Mouse (Mus musculus) liver, embryonic 13.5 days (tissue): ENCODE data around the gene Cap2. TPM values are rescaled to one million over a fixed set of nuclear protein-coding genes. Genes with fewer than 3 reads are reported as not detected.
A peak's percentile ranks its signal among the peaks of the same experiment; 100 is the strongest.

Experiments
- ATAC-seq: fragments of 200-750 bp; cut with Nextera tagmentation; 2 replicates; pipeline ENCODE4 v1.8.0; 2017; ENCODE audit warnings: low read depth, mild to moderate bottlenecking, moderate number of reproducible peaks, moderate library complexity
- DNase-seq: peaks from one replicate; pipeline ENCODE4 v3.0.0; 2022
- H3K27ac ChIP-seq: fragments of 300-500 bp; sonication (generic); 2 replicates; pipeline ENCODE4 v1.5.1; 2015; ENCODE audit warnings: moderate library complexity, mild to moderate bottlenecking, inconsistent platforms
- H3K27me3 ChIP-seq: fragments of 300-500 bp; sonication (generic); 2 replicates; pipeline ENCODE4 v1.6.1; 2015; ENCODE audit warnings: mild to moderate bottlenecking, inconsistent platforms
- H3K36me3 ChIP-seq: fragments of 300-500 bp; sonication (generic); 2 replicates; pipeline ENCODE4 v1.6.1; 2015; ENCODE audit warnings: mild to moderate bottlenecking, inconsistent platforms
- H3K4me1 ChIP-seq: fragments of 300-500 bp; sonication (generic); replicated peaks from 2 replicates; pipeline ENCODE4 v1.6.1; 2015; ENCODE audit warnings: inconsistent platforms
- H3K4me2 ChIP-seq: fragments of 300-500 bp; sonication (generic); 2 replicates; pipeline ENCODE4 v1.6.1; 2015; ENCODE audit warnings: inconsistent platforms, mild to moderate bottlenecking, moderate library complexity
- H3K4me3 ChIP-seq: fragments of 300-500 bp; sonication (generic); replicated peaks from 2 replicates; pipeline ENCODE4 v1.5.1; 2015; ENCODE audit warnings: mild to moderate bottlenecking, inconsistent platforms
- H3K9ac ChIP-seq: fragments of 300-500 bp; sonication (generic); 2 replicates; pipeline ENCODE4 v1.6.1; 2015; ENCODE audit warnings: mild to moderate bottlenecking, inconsistent platforms
- H3K9me3 ChIP-seq: fragments of 300-500 bp; sonication (generic); replicated peaks from 2 replicates; pipeline ENCODE4 v1.6.1; 2016; ENCODE audit warnings: inconsistent platforms
- WGBS: fragments of 180-500 bp; shearing (Covaris S2); methylation state at CpG from one replicate; pipeline ENCODE4 v1.1.7; 2015; ENCODE audit not compliant: insufficient replicate concordance; 5-methylcytosine and 5-hydroxymethylcytosine counted together
- polyA plus RNA-seq: library from polyadenylated mRNA; unstranded; fragments of >200 nt; fragmentation: Nextera tagmentation; extraction: Ambion mirVana; gene quantifications from 2 replicates; pipeline ENCODE4 v1.2.1, GENCODE M21; 2015

Gene Cap2
- polyA plus RNA-seq = 1.9 and 2.0 TPM in 2 replicates

GRCm38 (mm10) chr13:46501800-46502389 lies at the start of gene Cap2:
Gene Cap2 (plus strand): TSS chr13:46501848.
- DNase-seq = peak; percentile 66
- Histone ChIP-seq H3K9me3 (no peaks in the 10 kb centered on the region), H3K27me3 (peaks cover 26% of the 10 kb centered on the region), H3K27ac (no peak within 1 kb of the TSS), H3K4me1 (0 out of 2 replicates have a peak, but pooled peaks cover 11% of the 10 kb centered on the region), H3K36me3 (no peaks in the 10 kb centered on the region), H3K4me3 (peak within 1 kb of the TSS; percentile 52), H3K4me2 (peak within 1 kb of the TSS; percentile 71), H3K9ac (peak within 1 kb of the TSS; percentile 36)
- ATAC-seq = peak; percentile 80
- 1% methylated on average over 36 of the region's 42 CpGs for WGBS

GRCm38 (mm10) chr13:46459546-46459945 lies 42.1 kb upstream of the Cap2 start:
- 74% methylated on average over 10 of the region's 10 CpGs for WGBS
- ATAC-seq = no peak

GRCm38 (mm10) chr13:46462280-46462679 lies 39.4 kb upstream of the Cap2 start:
- Histone ChIP-seq H3K27ac (no peak overlapping the region), H3K4me2 (no peak overlapping the region), H3K27me3 (no peaks in the 10 kb centered on the region), H3K9me3 (no peaks in the 10 kb centered on the region), H3K9ac (no peak overlapping the region), H3K36me3 (no peaks in the 10 kb centered on the region), H3K4me3 (no peak overlapping the region), H3K4me1 (no peaks in the 10 kb centered on the region)
- 57% methylated on average over 4 of the region's 4 CpGs for WGBS
- DNase-seq (no peak), ATAC-seq (no peak)

More at GRCm38 (mm10) chr13:46459546-46459945, 42.1 kb upstream of the Cap2 start:
- no peak for DNase-seq
- H3K4me2 ChIP-seq = no peak overlapping the region
- H3K27ac ChIP-seq = no peak overlapping the region
- H3K9me3 ChIP-seq = no peaks in the 10 kb centered on the region
- no peaks in the 10 kb centered on the region for H3K4me1 ChIP-seq
- H3K4me3 ChIP-seq = no peak overlapping the region
- no peak overlapping the region for H3K9ac ChIP-seq
- no peaks in the 10 kb centered on the region for H3K36me3 ChIP-seq
- no peaks in the 10 kb centered on the region for H3K27me3 ChIP-seq

- Histone ChIP-seq H3K4me2 (no peak overlapping the region), H3K9ac (no peak overlapping the region), H3K9me3 (no peaks in the 10 kb centered on the region), H3K4me1 (no peaks in the 10 kb centered on the region), H3K27me3 (no peaks in the 10 kb centered on the region), H3K36me3 (no peaks in the 10 kb centered on the region), H3K27ac (no peak overlapping the region), H3K4me3 (no peak overlapping the region)
- 22% methylated on average over 3 of the region's 3 CpGs for WGBS
- no peak for DNase-seq
- ATAC-seq = no peak
These were observed 37.9 kb upstream of the Cap2 start for GRCm38 (mm10) chr13:46463764-46464163.

- no peaks in the 10 kb centered on the region for H3K9me3 ChIP-seq
- DNase-seq (no peak), ATAC-seq (no peak)
- H3K27ac ChIP-seq = no peak overlapping the region
- H3K4me3 ChIP-seq = no peak overlapping the region
- 41% methylated on average over 8 of the region's 8 CpGs for WGBS
- no peaks in the 10 kb centered on the region for H3K4me1 ChIP-seq
- no peaks in the 10 kb centered on the region for H3K36me3 ChIP-seq
- H3K9ac ChIP-seq = no peak overlapping the region
- no peak overlapping the region for H3K4me2 ChIP-seq
- H3K27me3 ChIP-seq = no peaks in the 10 kb centered on the region
These were observed 33.4 kb upstream of the Cap2 start for GRCm38 (mm10) chr13:46468251-46468650.

- 78% methylated on average over 2 of the region's 2 CpGs for WGBS
- H3K36me3 ChIP-seq = no peaks in the 10 kb centered on the region
- H3K27ac ChIP-seq = no peak overlapping the region
- ATAC-seq (no peak), DNase-seq (no peak)
- no peaks in the 10 kb centered on the region for H3K9me3 ChIP-seq
- H3K9ac ChIP-seq = no peak overlapping the region
- no peak overlapping the region for H3K4me2 ChIP-seq
- H3K27me3 ChIP-seq = no peaks in the 10 kb centered on the region
- H3K4me3 ChIP-seq = no peak overlapping the region
- H3K4me1 ChIP-seq = no peaks in the 10 kb centered on the region
These were observed 32.1 kb upstream of the Cap2 start for GRCm38 (mm10) chr13:46469536-46469935.

GRCm38 (mm10) chr13:46481271-46481670 lies 20.4 kb upstream of the Cap2 start:
- ATAC-seq (no peak), DNase-seq (no peak)
- 50% methylated on average over 3 of the region's 3 CpGs for WGBS
- Histone ChIP-seq H3K4me2 (no peak overlapping the region), H3K27ac (no peak overlapping the region), H3K36me3 (no peaks in the 10 kb centered on the region), H3K9ac (no peak overlapping the region), H3K4me1 (no peaks in the 10 kb centered on the region), H3K9me3 (no peaks in the 10 kb centered on the region), H3K4me3 (no peak overlapping the region), H3K27me3 (no peaks in the 10 kb centered on the region)

- 43% methylated on average over 3 of the region's 3 CpGs for WGBS
- H3K9ac ChIP-seq = no peak overlapping the region
- no peaks in the 10 kb centered on the region for H3K4me1 ChIP-seq
- H3K36me3 ChIP-seq = no peaks in the 10 kb centered on the region
- no peak overlapping the region for H3K4me2 ChIP-seq
- no peak overlapping the region for H3K4me3 ChIP-seq
- no peak for ATAC-seq
- no peaks in the 10 kb centered on the region for H3K27me3 ChIP-seq
- H3K9me3 ChIP-seq = no peaks in the 10 kb centered on the region
- H3K27ac ChIP-seq = no peak overlapping the region
- no peak for DNase-seq
These were observed 16.0 kb upstream of the Cap2 start for GRCm38 (mm10) chr13:46485605-46486004.

- no peaks in the 10 kb centered on the region for H3K36me3 ChIP-seq
- no peaks in the 10 kb centered on the region for H3K4me1 ChIP-seq
- no peak overlapping the region for H3K27ac ChIP-seq
- no peak overlapping the region for H3K9ac ChIP-seq
- H3K27me3 ChIP-seq = no peaks in the 10 kb centered on the region
- ATAC-seq (no peak), DNase-seq (no peak)
- 50% methylated on average over 4 of the region's 4 CpGs for WGBS
- H3K9me3 ChIP-seq = no peaks in the 10 kb centered on the region
- no peak overlapping the region for H3K4me2 ChIP-seq
- H3K4me3 ChIP-seq = no peak overlapping the region
These were observed 13.5 kb upstream of the Cap2 start for GRCm38 (mm10) chr13:46488166-46488565.

GRCm38 (mm10) chr13:46490644-46491043 lies 11.0 kb upstream of the Cap2 start:
- H3K9me3 ChIP-seq = no peaks in the 10 kb centered on the region
- no peak overlapping the region for H3K4me3 ChIP-seq
- no peak for ATAC-seq
- no peak overlapping the region for H3K9ac ChIP-seq
- H3K4me1 ChIP-seq = no peaks in the 10 kb centered on the region
- H3K4me2 ChIP-seq = no peak overlapping the region
- 55% methylated on average over 4 of the region's 4 CpGs for WGBS
- no peaks in the 10 kb centered on the region for H3K36me3 ChIP-seq
- H3K27me3 ChIP-seq = no peaks in the 10 kb centered on the region
- DNase-seq = no peak
- H3K27ac ChIP-seq = no peak overlapping the region

- Histone ChIP-seq H3K27me3 (peaks cover 26% of the 10 kb centered on the region), H3K27ac (no peak overlapping the region), H3K9ac (peak overlapping the region; percentile 36), H3K4me1 (0 out of 2 replicates have a peak, but pooled peaks cover 11% of the 10 kb centered on the region), H3K4me2 (peak overlapping the region; percentile 71), H3K4me3 (peak overlapping the region; percentile 52), H3K9me3 (no peaks in the 10 kb centered on the region), H3K36me3 (no peaks in the 10 kb centered on the region)
- ATAC-seq (0 out of 2 replicates have a peak, but pooled peaks have one; percentile 20), DNase-seq (no peak)
- 7% methylated on average over 20 of the region's 20 CpGs for WGBS
These were observed 793 bp downstream of the Cap2 start for GRCm38 (mm10) chr13:46502390-46502891.

GRCm38 (mm10) chr13:46507944-46508343 lies 6.3 kb downstream of the Cap2 start:
- no peak overlapping the region for H3K4me2 ChIP-seq
- WGBS = 77% methylated on average over 7 of the region's 7 CpGs
- ATAC-seq (no peak), DNase-seq (no peak)
- no peaks in the 10 kb centered on the region for H3K4me1 ChIP-seq
- 0 out of 2 replicates have a peak, but pooled peaks cover 2% of the 10 kb centered on the region for H3K9me3 ChIP-seq
- H3K27me3 ChIP-seq = peaks cover 12% of the 10 kb centered on the region
- no peak overlapping the region for H3K27ac ChIP-seq
- H3K4me3 ChIP-seq = no peak overlapping the region
- H3K36me3 ChIP-seq = no peaks in the 10 kb centered on the region
- no peak overlapping the region for H3K9ac ChIP-seq
